Mouse (Mus musculus) left cerebral cortex, postnatal 14 days (tissue): ENCODE data around the gene Arhgef25. TPM values are rescaled to one million over a fixed set of nuclear protein-coding genes. Genes with fewer than 3 reads are reported as not detected.
"Not testable (repeated sequence)": the region's sequence is repeated elsewhere in the genome, so short reads cannot be mapped to it uniquely, and the experiment has no call there.

Experiments used
- DNase-seq, 2 experiments: peaks; one replicate each; pipeline ENCODE4 v3.0.0; 2021 to 2022; ENCODE audit warnings: low spot score in 2 of 2, mixed read lengths in 1 of 2
- intact Hi-C: fragments of 180-260 bp; cut with DNase I; formaldehyde crosslinking; loops from one replicate; pipeline ENCODE4 v1.15.1; 2025
- total RNA-seq, 2 experiments: library from RNA; stranded (reverse); gene quantifications; 2 replicates each; pipeline ENCODE4 v1.2.3; 2021

Gene Arhgef25
- total RNA-seq, 2 experiments from 2014 or later: 92.9 to 103 TPM

GRCm38 (mm10) chr10:127209928-127210570 is 20.2 kb upstream of the Arhgef25 start:
- intact Hi-C loops: no loop called here
- DNase-seq: no peak

GRCm38 (mm10) chr10:127208921-127209320 is 19.0 kb upstream of the Arhgef25 start:
- peak in 1 of 2 experiments; percentile 71 for DNase-seq
- intact Hi-C loops: no loop called here

GRCm38 (mm10) chr10:127205373-127205772 is 15.5 kb upstream of the Arhgef25 start:
- intact Hi-C loops: no loop called here
- DNase-seq: no peak

- no peak for DNase-seq
- intact Hi-C loops: no loop called here
Measured at GRCm38 (mm10) chr10:127204589-127204988, 14.7 kb upstream of the Arhgef25 start.

GRCm38 (mm10) chr10:127203106-127203505 is 13.2 kb upstream of the Arhgef25 start:
- intact Hi-C loops: no loop called here
- DNase-seq: no peak

GRCm38 (mm10) chr10:127200279-127200678 is 10.4 kb upstream of the Arhgef25 start:
- DNase-seq: no peak
- intact Hi-C loops: no loop called here

- DNase-seq: no peak
- intact Hi-C loops: no loop called here
Measured at GRCm38 (mm10) chr10:127199474-127199873, 9.6 kb upstream of the Arhgef25 start.

- intact Hi-C loops: no loop called here
- no peak for DNase-seq
Measured at GRCm38 (mm10) chr10:127199068-127199467, 9.2 kb upstream of the Arhgef25 start.

- no peak for DNase-seq
- intact Hi-C loops: no loop called here
Measured at GRCm38 (mm10) chr10:127198492-127198891, 8.6 kb upstream of the Arhgef25 start.

- no peak for DNase-seq
- intact Hi-C loops: no loop called here
Measured at GRCm38 (mm10) chr10:127197505-127198110, 7.7 kb upstream of the Arhgef25 start.

GRCm38 (mm10) chr10:127197104-127197503 is 7.2 kb upstream of the Arhgef25 start:
- intact Hi-C loops: no loop called here
- DNase-seq: no peak

- DNase-seq: peak; percentile 70 to 78
Measured at GRCm38 (mm10) chr10:127196392-127196791, 6.5 kb upstream of the Arhgef25 start.

GRCm38 (mm10) chr10:127195328-127196129 is 5.6 kb upstream of the Arhgef25 start, which contains the start of gene Dtx3:
Gene Dtx3, minus strand, starts transcription at chr10:127195728.
- peak in 1 of 2 experiments; percentile 66 for DNase-seq
- intact Hi-C loops: no loop called here

More at GRCm38 (mm10) chr10:127196392-127196791, 6.5 kb upstream of the Arhgef25 start:
- intact Hi-C loops: no loop called here

- no peak for DNase-seq
- intact Hi-C loops: no loop called here
Measured at GRCm38 (mm10) chr10:127194428-127195327, 4.8 kb upstream of the Arhgef25 start.

- intact Hi-C loops: no loop called here
- no peak for DNase-seq
Measured at GRCm38 (mm10) chr10:127193011-127193410, 3.1 kb upstream of the Arhgef25 start.

GRCm38 (mm10) chr10:127192057-127192328 is 2.1 kb upstream of the Arhgef25 start:
- intact Hi-C loops, DNase-seq: not testable (repeated sequence)

- intact Hi-C loops: no loop called here
- no peak for DNase-seq
Measured at GRCm38 (mm10) chr10:127191191-127192056, 1.5 kb upstream of the Arhgef25 start.

- intact Hi-C loops: no loop called here
- DNase-seq: no peak
Measured at GRCm38 (mm10) chr10:127190398-127191190, 711 bp upstream of the Arhgef25 start.
